Mouse (Mus musculus): ENCODE data around the gene Stard10. TPM values are rescaled to one million over a fixed set of nuclear protein-coding genes. Genes with fewer than 3 reads are reported as not detected.

Stard10 gene
- 26.7 TPM for polyA plus RNA-seq (2017; shearing (Covaris generic))

DNA sequence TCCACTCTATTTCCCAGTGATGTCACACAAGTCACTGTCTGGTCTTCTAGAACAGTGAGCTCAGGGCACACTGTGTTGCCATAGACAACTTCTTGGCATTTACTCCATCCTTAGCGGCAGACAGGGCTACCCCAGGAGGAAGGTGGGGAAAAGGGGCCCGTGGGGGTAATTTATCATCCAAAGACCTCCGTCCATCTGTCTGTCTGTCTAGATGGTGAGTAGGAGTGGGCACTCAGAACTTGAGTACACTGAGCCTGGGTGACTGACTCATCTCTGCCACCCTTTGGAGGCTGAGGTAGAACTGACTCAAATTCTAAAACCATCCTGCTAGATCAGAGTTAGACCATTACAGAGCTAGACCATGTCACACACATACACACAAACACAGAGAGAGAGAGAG is at the start of gene Stard10:
Gene Stard10 (plus strand): TSS at position 73 of the 400 bp plus-strand sequence.

GRCm38 (mm10) chr7:101301881-101302456 is 14.9 kb upstream of the Stard10 start, which contains the start of gene Atg16l2:
Gene Atg16l2 (minus strand): TSS chr7:101302251.

DNA sequence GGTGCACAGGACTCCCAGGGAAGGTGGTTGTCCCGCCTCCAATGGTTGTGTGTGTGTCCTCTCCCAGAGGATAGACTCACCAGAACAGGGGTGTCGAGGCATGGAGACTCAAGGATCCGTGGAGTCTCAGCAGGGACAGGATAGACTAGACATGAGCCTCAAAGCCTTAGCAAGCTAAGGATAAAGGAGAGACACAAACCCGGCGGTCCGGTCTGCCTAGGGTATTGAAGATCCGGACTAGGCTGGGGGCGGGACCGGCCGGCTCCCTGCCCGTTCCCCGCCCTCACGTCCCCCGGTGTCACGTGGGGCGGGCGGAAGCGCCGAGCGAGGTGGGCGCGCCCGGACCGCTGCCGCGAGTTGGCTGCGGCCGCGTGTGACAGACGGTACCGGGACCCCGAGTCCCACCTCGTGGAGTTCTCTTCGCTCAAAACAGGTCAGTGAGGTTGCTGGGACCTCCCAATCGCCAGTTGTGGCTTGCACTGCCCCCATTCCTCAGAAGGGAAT is 30.9 kb downstream of the Stard10 start, which contains the start of gene Arap1:
Gene Arap1 (plus strand): TSS at position 301 of the 504 bp plus-strand sequence.

Other genes with a start within 250 kb of the Stard10 start
- gene Fchsd2, start 224.2 kb upstream of the Stard10 start, polyA plus RNA-seq (2017; shearing (Covaris generic)), result 52.2 TPM
- gene Atg16l2, start 14.8 kb upstream of the Stard10 start, polyA plus RNA-seq (2017; shearing (Covaris generic)), result 143 TPM
- gene Arap1, start 31.0 kb downstream of the Stard10 start, polyA plus RNA-seq (2017; shearing (Covaris generic)), result 54.0 TPM
- gene Gm45837, start 93.8 kb downstream of the Stard10 start, polyA plus RNA-seq (2017; shearing (Covaris generic)), result 93.4 TPM
- 107 TPM for gene Pde2a, start 104.6 kb downstream of the Stard10 start, polyA plus RNA-seq (2017; shearing (Covaris generic))